Mouse (Mus musculus) limb, embryonic 10.5 days (tissue): Measurements from ENCODE around the gene Slc25a21. TPM values are rescaled to one million over a fixed set of nuclear protein-coding genes. Genes with fewer than 3 reads are reported as not detected.

Source experiments
- DNase-seq: peaks from one replicate; pipeline ENCODE4 v3.0.0-alpha.2; 2017; ENCODE audit warnings: low spot score
- H3K27ac ChIP-seq: fragments of 300-500 bp; sonication (generic); 2 replicates; pipeline ENCODE4 v1.5.1; 2016; ENCODE audit warnings: mild to moderate bottlenecking
- H3K27me3 ChIP-seq: fragments of 300-500 bp; sonication (generic); 2 replicates; pipeline ENCODE4 v1.6.1; 2016; ENCODE audit warnings: low read depth, mild to moderate bottlenecking; ENCODE audit not compliant: poor library complexity, severe bottlenecking
- H3K36me3 ChIP-seq: fragments of 300-500 bp; sonication (generic); 2 replicates; pipeline ENCODE4 v1.6.1; 2016; ENCODE audit warnings: mild to moderate bottlenecking, moderate library complexity
- H3K4me1 ChIP-seq: fragments of 300-500 bp; sonication (generic); 2 replicates; pipeline ENCODE4 v1.6.1; 2016
- H3K4me3 ChIP-seq: fragments of 300-500 bp; sonication (generic); 2 replicates; pipeline ENCODE4 v1.5.1; 2016; ENCODE audit warnings: mild to moderate bottlenecking, moderate library complexity
- H3K9me3 ChIP-seq: fragments of 300-500 bp; sonication (generic); replicated peaks from 2 replicates; pipeline ENCODE4 v1.6.1; 2016; ENCODE audit warnings: mild to moderate bottlenecking
- WGBS: fragments of 180-500 bp; shearing (Covaris S2); methylation state at CpG from one replicate; pipeline ENCODE4 v1.1.7; 2016; 5-methylcytosine and 5-hydroxymethylcytosine counted together
- polyA plus RNA-seq: library from polyadenylated mRNA; unstranded; fragments of >200 nt; fragmentation: Nextera tagmentation; extraction: Ambion mirVana; gene quantifications from 2 replicates; pipeline ENCODE4 v1.2.1, GENCODE M21; 2016

Slc25a21 gene
- polyA plus RNA-seq, 1 experiment from 2014 or later = 1.6 TPM

DNA sequence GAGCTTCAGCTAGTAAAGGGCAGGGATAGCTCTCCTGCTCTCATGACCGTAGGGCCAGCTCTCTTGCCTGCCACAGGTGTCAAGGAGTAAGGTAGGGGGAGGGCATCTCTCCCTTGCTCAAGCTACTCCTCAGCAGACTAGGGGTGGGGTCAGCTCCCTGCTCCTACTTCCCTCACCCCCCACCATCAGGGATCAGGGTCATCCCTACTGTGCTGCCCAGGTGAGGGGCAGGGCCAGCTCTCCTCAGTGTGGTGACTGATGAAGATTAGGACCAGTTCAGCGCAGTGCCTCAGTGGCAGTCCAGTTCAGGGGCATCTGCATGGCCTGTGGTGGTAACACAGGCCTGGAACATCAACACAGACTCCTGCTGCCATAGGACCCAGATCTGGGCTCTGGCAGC lies 376.7 kb downstream of the Slc25a21 start:
- Histone ChIP-seq H3K9me3 (no peaks in the 10 kb centered on the region), H3K36me3 (no peaks in the 10 kb centered on the region), H3K4me3 (no peak overlapping the region), H3K4me1 (peaks cover 27% of the 10 kb centered on the region), H3K27ac (no peak overlapping the region), H3K27me3 (peaks cover 22% of the 10 kb centered on the region; the same call in 1 of the 2 replicates)
- no peak for DNase-seq
- WGBS = 86% methylated on average over 2 of the region's 2 CpGs

DNA sequence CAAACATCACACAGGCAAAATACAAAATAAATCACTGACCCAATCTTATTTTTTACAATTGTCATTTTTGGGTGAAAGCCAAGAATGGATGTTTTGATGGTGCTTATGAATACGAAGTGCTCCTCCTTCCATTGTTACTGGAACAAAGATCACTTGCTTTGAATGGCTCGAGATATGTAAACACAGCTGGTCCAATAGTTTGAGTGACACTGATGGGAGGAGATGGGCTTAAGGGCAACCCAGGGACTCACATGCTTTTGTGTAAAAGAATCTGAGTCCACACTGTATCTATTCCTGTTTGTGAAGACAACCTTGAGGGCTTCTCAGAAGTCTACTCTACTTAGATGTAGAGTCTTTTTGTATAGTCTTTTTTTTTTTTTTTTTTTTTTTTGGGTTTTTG lies 389.8 kb downstream of the Slc25a21 start:
- Histone ChIP-seq H3K4me1 (peaks cover 14% of the 10 kb centered on the region), H3K27me3 (peaks cover 4% of the 10 kb centered on the region; the same call in 1 of the 2 replicates), H3K9me3 (no peaks in the 10 kb centered on the region), H3K27ac (no peak overlapping the region), H3K4me3 (no peak overlapping the region), H3K36me3 (no peaks in the 10 kb centered on the region)
- WGBS = 93% methylated on average over 2 of the region's 2 CpGs
- DNase-seq = no peak

DNA sequence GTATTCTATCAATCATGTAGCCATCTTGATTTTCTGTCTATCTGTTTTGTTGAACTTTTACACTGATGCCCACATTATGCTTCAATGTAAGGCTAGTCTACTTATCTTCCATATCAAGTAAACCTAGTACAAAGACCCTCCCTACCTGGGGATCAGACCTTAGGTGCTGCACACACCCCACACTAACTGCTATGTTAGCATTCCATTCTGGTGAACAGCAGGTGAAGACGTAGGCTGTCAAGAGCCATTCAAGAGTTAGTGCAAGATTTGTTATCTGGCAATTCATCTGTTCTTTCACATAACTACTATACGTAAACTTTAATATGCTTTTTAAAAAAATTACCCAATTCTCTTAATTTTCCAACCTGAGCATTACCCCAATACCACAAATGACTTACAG lies 390.2 kb downstream of the Slc25a21 start:
- DNase-seq = no peak
- no peaks in the 10 kb centered on the region for H3K36me3 ChIP-seq
- no peak overlapping the region for H3K27ac ChIP-seq
- WGBS = 92% methylated on average over 2 of the region's 2 CpGs
- H3K27me3 ChIP-seq = peaks cover 8% of the 10 kb centered on the region; the same call in 1 of the 2 replicates
- peaks cover 14% of the 10 kb centered on the region for H3K4me1 ChIP-seq
- no peak overlapping the region for H3K4me3 ChIP-seq
- H3K9me3 ChIP-seq = no peaks in the 10 kb centered on the region

DNA sequence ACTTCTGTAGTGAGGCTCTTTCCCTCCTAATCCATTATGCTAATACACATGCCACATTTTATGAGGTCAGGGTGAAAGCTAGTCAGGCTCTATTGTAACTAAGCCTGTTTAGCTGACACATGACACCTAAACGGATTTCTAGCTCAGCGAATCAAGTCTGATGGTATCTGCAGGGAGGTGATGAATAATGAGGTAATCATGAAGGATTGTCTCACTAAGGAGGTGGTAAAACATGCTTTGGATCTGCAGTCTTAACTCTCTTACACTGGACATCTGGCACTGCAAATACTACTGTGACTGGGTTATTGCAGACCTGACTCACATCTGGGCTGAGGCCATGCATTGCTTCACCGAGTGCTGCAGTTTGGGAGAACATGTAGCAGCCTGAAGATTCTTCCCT lies 392.8 kb downstream of the Slc25a21 start:
- no peaks in the 10 kb centered on the region for H3K36me3 ChIP-seq
- H3K4me3 ChIP-seq = no peak overlapping the region
- DNase-seq = no peak
- WGBS = 17% methylated on average over 3 of the region's 3 CpGs
- peaks cover 14% of the 10 kb centered on the region for H3K4me1 ChIP-seq
- H3K9me3 ChIP-seq = no peaks in the 10 kb centered on the region
- no peak overlapping the region for H3K27ac ChIP-seq
- H3K27me3 ChIP-seq = peaks cover 21% of the 10 kb centered on the region; the same call in 1 of the 2 replicates

GRCm38 (mm10) chr12:56798641-56799415 lies 398.4 kb downstream of the Slc25a21 start:
- Histone ChIP-seq H3K4me1 (no peaks in the 10 kb centered on the region), H3K36me3 (no peaks in the 10 kb centered on the region), H3K4me3 (no peak overlapping the region), H3K27me3 (peaks cover 21% of the 10 kb centered on the region; the same call in 1 of the 2 replicates), H3K9me3 (no peaks in the 10 kb centered on the region), H3K27ac (no peak overlapping the region)
- WGBS = 82% methylated on average over 6 of the region's 6 CpGs
- DNase-seq = no peak

DNA sequence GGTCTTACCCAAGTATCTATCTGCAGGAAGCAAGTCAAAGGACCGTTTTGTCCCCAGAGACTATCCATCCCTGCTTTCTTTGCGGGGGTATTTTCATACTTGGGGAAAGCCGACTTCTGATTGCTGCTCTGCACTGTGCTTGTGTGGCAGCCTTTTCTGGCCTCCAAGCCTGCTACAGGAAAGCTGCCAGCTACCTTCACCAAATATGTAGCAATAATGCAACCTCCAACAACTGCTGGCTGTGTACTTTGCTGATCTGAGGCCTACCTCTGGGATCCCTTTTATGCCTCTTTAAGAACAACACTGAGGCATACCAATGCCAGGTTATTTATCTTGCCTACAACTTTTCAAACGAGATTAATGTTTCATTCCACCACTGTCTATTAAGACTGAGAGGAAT lies 408.0 kb downstream of the Slc25a21 start:
- H3K9me3 ChIP-seq = no peaks in the 10 kb centered on the region
- H3K27me3 ChIP-seq = peaks cover 13% of the 10 kb centered on the region; the same call in 1 of the 2 replicates
- H3K4me1 ChIP-seq = no peaks in the 10 kb centered on the region
- H3K27ac ChIP-seq = no peak overlapping the region
- H3K4me3 ChIP-seq = no peak overlapping the region
- 79% methylated on average over 4 of the region's 4 CpGs for WGBS
- no peak for DNase-seq
- no peaks in the 10 kb centered on the region for H3K36me3 ChIP-seq

GRCm38 (mm10) chr12:56785250-56785649 lies 412.0 kb downstream of the Slc25a21 start:
- H3K4me1 ChIP-seq = no peaks in the 10 kb centered on the region
- no peak for DNase-seq
- H3K27ac ChIP-seq = no peak overlapping the region
- WGBS = 86% methylated on average over 1 of the region's 1 CpGs
- H3K27me3 ChIP-seq = 0 out of 2 replicates have a peak, but pooled peaks cover 2% of the 10 kb centered on the region
- no peak overlapping the region for H3K4me3 ChIP-seq
- no peaks in the 10 kb centered on the region for H3K9me3 ChIP-seq
- no peaks in the 10 kb centered on the region for H3K36me3 ChIP-seq

DNA sequence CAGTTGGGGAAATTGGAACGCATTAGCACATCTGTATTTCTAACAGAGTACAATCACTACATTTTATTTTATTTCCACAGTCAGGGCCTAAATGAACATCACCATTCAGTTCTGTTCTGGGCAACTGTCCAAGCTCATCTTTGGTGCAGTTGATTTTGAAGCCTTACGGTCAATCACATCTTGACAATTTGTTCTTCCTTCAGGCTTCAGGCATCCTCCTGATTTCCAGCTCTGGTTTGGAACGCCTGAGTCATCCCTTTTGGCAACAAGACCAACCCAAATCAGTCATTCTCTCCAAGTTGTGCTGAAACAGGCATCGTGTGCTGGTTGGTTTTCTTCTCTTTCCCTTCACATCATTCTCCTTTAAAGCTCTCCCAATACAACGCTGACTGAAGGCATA lies 416.1 kb downstream of the Slc25a21 start:
- Histone ChIP-seq H3K4me1 (no peaks in the 10 kb centered on the region), H3K27ac (no peak overlapping the region), H3K9me3 (no peaks in the 10 kb centered on the region), H3K27me3 (0 out of 2 replicates have a peak, but pooled peaks cover 2% of the 10 kb centered on the region), H3K4me3 (no peak overlapping the region), H3K36me3 (no peaks in the 10 kb centered on the region)
- DNase-seq = no peak
- WGBS = 88% methylated on average over 5 of the region's 5 CpGs

- no peaks in the 10 kb centered on the region for H3K36me3 ChIP-seq
- H3K27me3 ChIP-seq = 0 out of 2 replicates have a peak, but pooled peaks cover 2% of the 10 kb centered on the region
- H3K4me1 ChIP-seq = no peaks in the 10 kb centered on the region
- no peak overlapping the region for H3K4me3 ChIP-seq
- no peaks in the 10 kb centered on the region for H3K9me3 ChIP-seq
- H3K27ac ChIP-seq = no peak overlapping the region
- 89% methylated on average over 3 of the region's 3 CpGs for WGBS
- no peak for DNase-seq
These were observed 417.7 kb downstream of the Slc25a21 start for GRCm38 (mm10) chr12:56779621-56780020.

DNA sequence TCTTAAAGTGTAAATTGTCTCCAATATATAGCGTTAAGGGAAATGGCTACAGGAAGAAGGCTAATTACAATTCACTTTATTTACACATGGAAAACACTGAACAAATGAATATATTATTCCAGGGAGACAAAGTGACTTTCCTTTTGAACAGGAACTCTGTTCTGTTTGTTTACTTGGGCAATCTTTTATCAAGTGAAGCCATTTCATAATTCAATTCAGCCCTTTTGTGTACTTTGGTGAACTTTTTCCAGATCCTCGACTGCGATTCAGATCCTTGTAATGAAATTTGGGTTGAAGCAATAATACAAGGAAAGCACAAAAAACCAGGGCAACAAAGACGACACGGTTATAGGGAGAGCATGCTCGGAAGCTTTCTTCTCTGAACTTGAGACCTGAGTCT lies 423.3 kb downstream of the Slc25a21 start:
- no peaks in the 10 kb centered on the region for H3K36me3 ChIP-seq
- H3K27me3 ChIP-seq = no peaks in the 10 kb centered on the region
- 90% methylated on average over 6 of the region's 6 CpGs for WGBS
- H3K4me3 ChIP-seq = no peak overlapping the region
- H3K4me1 ChIP-seq = no peaks in the 10 kb centered on the region
- no peak for DNase-seq
- no peaks in the 10 kb centered on the region for H3K9me3 ChIP-seq
- no peak overlapping the region for H3K27ac ChIP-seq

DNA sequence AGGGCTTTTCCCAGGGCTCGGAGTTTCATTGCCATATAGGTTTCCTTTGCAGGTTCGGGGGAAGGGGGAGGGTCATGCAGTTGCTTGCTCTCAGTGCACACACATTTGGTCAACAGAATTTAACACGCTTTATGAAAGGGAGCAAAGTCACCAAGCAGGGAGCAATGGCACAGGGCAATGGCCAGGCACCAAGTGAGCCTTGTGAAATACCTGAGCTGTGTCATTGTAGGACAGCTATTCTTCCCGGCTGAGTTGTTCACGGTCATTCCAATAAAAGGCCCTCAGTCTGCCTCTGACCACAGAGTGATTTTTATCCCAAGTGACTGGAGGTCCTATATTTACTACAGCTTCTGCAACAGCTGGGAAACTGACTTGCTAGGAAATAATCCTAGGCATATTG lies 427.9 kb downstream of the Slc25a21 start:
- Histone ChIP-seq H3K9me3 (no peaks in the 10 kb centered on the region), H3K27ac (no peak overlapping the region), H3K4me3 (no peak overlapping the region), H3K36me3 (no peaks in the 10 kb centered on the region), H3K4me1 (no peaks in the 10 kb centered on the region), H3K27me3 (no peaks in the 10 kb centered on the region)
- WGBS = 93% methylated on average over 5 of the region's 5 CpGs
- no peak for DNase-seq

DNA sequence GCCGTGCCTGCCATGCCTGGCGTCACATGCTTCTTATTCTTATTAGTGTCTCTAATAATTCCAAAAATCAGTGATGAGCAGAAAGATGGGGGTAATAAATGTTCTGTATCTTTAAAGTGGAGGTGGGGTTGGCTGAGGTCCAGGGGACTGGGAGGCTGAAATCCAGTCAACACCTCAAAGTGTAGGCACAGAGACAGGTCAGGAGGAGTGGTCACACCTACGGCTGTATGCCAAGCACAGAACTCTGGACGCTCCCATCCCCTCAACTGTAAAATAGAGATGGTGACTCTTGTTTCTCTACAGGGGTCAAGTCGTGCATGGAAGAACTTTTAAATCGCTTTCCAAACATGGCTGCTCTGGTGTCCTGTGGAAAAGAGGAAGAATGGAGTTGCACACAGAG lies 429.8 kb downstream of the Slc25a21 start:
- DNase-seq = no peak
- no peak overlapping the region for H3K27ac ChIP-seq
- no peaks in the 10 kb centered on the region for H3K27me3 ChIP-seq
- no peaks in the 10 kb centered on the region for H3K36me3 ChIP-seq
- WGBS = 88% methylated on average over 6 of the region's 6 CpGs
- no peaks in the 10 kb centered on the region for H3K4me1 ChIP-seq
- no peak overlapping the region for H3K4me3 ChIP-seq
- no peaks in the 10 kb centered on the region for H3K9me3 ChIP-seq

DNA sequence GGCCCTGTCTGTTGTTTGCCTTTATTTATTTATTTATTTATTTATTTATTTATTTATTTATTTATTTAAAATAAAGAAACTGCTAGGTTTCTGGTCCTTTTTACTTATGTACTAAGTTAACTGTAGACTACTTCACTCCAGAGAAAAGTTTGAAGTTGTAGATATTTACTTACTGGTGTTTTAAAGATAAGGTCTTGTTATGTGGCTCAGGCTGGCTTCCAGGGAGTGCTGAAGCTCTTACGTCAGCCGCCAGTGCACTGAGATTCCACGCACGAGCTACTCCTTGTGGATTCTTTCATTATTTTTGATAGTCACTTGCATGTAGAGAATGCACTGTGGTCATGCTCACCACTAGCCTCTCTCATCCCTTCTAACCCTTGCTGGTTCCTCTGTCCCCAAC lies 460.2 kb downstream of the Slc25a21 start:
- Histone ChIP-seq H3K4me3 (no peak overlapping the region), H3K27me3 (no peaks in the 10 kb centered on the region), H3K27ac (no peak overlapping the region), H3K9me3 (no peaks in the 10 kb centered on the region), H3K4me1 (no peaks in the 10 kb centered on the region), H3K36me3 (no peaks in the 10 kb centered on the region)
- DNase-seq = no peak
- 89% methylated on average over 4 of the region's 4 CpGs for WGBS
